Mouse (Mus musculus) layer of hippocampus, adult 18-20 months (tissue): ENCODE measurements around the gene Plcb1. TPM values are rescaled to one million over a fixed set of nuclear protein-coding genes. Genes with fewer than 3 reads are reported as not detected.

Experiments used
- DNase-seq, 2 experiments: peaks; one replicate each; pipeline ENCODE4 v3.0.0; 2022; ENCODE audit warnings: low spot score in 2 of 2
- total RNA-seq, 2 experiments: library from RNA; stranded (reverse); gene quantifications; 2 replicates each; pipeline ENCODE4 v1.2.3; 2021

Plcb1 gene
- total RNA-seq, 2 experiments from 2014 or later = 132 to 143 TPM

DNA sequence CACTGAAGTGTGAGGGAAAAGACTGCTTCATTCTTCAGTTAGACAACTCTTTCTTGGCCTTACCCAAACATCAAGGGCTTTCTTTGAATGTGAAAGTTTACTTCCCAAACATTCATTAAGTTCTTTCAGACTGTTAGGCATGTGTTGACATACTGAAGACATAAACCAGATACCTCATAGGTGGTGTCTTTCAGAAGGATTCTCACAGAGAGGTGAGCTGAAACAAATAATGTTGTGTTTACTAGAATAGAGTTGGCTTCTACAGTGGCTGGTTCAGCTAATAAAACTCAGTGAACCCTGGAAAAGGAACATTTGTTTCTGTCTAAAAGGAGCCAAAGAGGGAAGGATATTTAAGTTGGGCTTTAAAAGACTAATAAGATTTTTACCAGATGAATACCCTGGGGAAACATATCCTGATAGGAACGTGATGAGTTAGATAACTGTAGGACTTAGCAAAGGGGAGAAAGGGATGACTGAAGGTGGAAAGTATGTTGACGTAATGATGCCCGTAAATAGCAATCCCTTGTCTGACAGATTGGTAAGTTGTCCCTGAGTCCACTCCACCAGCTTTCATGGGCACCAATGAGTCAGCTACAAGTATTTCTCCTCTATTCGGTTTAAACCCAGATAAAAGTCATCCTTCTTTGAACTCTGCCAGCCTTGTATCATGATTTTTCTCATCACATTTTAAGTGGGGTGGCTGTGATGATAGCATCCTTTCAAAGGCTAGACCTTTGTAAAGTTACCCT is 265.8 kb downstream of the Plcb1 start:
- DNase-seq = no peak

DNA sequence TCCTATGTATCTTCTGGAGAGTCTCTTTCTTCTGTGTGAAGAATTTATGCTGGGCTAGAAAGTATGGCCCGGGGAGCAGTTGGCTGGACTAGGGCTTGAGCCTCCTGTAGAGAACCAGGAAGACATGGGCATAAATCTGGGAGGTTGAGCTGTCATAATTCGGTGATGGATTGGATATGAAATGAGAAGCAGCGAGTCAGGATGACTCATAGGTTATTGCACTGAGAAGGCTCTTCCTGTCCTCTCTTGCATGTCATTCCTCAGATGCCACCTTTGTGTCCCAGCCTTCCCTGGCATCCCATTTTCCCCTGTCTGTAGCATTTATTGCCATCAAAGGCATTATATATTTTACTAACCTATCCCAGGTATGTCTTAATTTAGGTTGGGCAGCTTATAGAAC is 267.5 kb downstream of the Plcb1 start:
- no peak for DNase-seq

- DNase-seq = no peak
These were observed 281.6 kb downstream of the Plcb1 start for GRCm38 (mm10) chr2:135067419-135067818.

DNA sequence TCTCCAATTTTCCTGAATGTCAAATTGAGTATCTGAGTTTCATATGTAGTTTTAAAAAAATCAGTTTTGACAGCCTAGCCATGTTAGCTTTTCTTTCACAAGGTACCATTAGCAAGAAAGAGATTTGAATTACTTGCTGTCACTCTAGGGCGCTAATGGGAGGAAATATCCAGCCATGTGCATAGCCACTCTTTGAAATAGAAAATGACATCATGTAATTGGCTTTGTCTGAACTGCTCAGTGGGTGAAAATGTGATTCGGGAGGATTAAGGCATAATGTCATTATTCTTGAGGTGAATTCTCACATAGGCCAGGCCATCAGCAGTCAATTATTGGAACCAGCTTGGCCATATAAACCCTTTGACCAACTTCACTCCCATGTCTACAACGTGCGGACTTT is 285.5 kb downstream of the Plcb1 start:
- DNase-seq = no peak

GRCm38 (mm10) chr2:135072503-135072902 is 286.6 kb downstream of the Plcb1 start:
- no peak for DNase-seq

- no peak for DNase-seq
These were observed 287.1 kb downstream of the Plcb1 start for GRCm38 (mm10) chr2:135073014-135073413.

DNA sequence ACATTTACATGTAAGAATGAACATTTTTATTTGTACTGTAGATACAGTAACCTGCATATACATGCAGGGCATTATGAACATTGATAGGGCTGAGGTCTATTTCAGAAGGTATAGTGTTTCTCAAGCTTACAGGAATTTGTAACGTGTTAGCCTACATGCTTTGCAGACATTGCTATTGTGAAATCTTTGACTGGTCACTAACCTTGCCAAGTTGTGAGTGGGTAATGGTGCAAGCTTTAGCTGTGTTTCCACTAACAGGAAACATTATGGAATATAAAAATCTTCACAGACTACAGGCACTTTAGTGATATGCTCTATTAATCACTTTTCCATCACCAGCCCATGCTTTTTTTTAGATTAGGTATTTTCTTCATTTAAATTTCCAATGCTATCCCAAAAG is 289.5 kb downstream of the Plcb1 start:
- DNase-seq = no peak

DNA sequence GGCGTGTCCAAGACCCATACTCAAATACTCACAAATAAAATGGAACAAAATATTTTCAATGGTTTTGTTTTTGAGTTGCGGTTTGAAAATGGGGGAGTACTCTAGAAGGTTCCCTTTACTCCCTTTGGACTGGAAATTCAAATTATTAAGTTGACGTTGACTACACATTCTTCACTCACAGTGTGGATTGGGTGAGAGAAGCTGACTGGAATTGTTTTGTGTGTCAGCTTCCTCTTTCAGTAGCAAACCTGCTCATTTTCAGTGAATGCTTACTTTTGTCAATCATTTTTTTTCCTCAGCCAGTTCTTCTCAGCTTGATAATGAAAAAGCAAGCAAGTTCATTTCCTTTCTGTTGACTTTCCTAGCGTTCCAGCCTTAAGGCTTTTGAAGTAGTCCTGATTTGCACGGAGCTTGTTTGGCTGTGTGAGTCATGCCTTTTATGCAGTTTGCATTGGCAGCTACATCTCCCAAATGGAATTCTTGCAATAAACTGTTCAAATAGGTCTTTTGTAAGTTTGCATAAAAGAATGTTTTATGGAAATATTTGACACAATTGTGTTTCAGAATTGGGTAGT is 306.8 kb downstream of the Plcb1 start:
- peak in 1 of 2 experiments; percentile 47 for DNase-seq

DNA sequence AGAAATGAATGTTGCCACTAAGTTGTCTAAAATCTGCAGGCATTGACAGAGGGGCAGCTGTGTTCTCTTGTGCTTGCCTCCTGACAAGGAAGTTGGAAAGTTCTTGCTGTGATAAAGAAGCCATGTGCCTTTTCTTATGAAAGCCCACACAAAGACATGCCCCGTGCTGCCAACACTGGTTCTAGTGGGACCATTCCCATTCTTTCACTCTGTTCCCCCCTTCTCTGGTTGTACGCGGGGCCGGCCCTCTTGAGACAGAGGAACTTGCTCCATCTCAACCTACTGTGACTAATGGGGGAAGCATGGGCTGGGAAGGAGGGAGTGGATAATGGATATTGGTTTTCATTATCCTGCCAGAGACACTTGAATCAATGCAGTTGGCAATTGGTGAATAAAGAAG is 315.4 kb downstream of the Plcb1 start:
- DNase-seq = no peak

DNA sequence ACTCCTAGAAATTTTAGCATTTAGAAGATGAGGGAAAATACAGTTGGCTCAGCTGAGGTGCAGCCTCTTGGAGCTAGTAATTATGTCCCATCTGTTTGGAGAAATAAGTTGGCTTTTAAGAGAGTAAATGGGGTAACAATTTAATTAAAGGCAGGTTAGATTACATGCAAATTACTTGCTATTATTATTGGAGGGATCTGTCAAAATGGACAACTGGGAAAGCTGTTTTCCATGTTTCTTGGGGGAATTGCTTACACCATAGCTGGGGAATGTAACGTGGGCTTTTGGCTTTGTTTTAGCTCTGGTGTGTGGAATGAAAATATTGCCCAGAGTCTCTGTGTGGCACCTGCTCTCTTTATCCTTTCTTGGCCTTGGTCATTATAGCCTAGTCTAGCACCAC is 316.1 kb downstream of the Plcb1 start:
- DNase-seq = no peak

DNA sequence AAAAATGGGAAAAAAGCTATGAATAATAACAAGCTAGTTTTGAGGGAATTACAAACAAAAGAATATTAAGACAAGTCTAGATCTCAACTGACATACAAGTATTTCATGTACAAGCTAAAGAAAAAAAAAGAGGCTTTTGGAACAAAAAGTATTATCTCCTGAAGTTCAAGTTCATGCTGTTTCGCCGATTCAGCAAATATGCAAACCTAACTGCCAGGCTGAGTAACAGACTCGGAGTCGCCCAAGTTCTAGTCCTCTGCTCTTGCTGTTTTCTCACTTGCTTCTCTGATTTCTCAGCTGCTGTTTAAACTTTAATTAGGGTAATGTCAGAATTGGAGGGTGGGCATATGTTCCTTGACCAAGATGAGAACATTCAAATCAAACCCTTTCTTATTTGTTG is 320.8 kb downstream of the Plcb1 start:
- no peak for DNase-seq

DNA sequence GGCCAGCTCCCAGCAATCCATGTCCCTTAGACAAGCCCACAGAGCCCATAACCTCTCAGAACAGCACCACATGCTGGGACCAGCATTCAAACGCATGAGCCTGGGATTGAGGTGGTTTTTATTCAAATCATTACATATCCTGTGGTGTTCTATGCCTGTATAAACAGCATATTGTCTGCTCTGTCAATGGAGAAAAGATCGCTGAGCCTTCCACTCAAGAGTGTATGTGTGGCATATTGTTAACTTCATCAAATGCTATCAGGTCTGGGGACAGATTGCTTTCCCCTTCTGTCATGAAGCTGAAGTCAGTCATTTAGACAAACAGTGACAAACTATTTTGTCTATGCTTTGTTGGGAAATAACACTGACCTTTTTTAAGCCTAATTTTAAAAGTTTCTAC is 322.7 kb downstream of the Plcb1 start:
- peak in 1 of 2 experiments; percentile 35 for DNase-seq

DNA sequence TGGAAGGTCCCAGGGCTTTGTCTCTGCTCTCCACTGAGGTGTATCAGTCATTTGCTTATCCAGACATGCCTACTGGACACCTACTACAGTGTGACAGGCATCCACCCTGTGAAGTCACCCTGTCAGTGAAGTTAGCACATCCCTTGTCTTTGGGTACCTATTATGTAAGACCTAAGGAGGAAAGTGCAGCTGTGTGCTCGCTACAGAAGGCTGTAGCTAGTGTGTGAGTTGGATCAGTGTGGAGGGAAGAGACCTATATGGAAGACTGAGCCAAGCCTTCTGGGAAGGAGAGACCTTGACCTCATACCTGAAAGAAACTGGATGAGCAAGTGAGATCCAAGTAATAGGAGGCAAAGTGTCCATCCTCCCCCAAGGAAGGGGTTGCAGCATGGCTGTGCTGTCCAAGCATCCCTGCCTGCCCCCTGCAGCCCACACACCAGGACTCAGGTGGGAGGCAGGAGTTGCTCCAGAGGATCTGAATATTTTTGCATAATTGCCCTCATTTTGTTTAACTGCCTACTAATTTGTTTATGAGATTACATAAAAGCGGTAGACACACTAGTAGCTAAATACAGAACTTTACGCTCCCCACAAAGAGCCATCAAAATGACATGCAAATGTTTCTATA is 328.7 kb downstream of the Plcb1 start:
- DNase-seq = no peak

DNA sequence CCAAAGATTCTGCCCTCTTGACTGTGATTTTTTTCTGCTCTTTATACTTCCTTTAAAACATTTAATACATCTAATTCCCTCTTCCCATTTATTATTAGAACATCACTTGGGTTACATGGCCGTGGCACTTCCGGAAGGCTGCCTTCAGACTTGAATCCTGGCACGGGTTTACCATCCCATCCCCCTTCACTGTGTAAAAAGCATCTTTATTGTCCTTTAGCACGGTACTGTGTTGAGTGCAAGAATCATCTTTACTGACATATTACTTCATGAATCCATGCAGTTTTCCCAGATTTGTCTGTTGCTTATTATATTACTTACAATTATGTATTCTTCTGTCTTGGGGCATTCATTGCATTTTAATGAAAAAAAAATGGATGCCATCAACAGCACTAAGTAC is 337.2 kb downstream of the Plcb1 start:
- DNase-seq = no peak

DNA sequence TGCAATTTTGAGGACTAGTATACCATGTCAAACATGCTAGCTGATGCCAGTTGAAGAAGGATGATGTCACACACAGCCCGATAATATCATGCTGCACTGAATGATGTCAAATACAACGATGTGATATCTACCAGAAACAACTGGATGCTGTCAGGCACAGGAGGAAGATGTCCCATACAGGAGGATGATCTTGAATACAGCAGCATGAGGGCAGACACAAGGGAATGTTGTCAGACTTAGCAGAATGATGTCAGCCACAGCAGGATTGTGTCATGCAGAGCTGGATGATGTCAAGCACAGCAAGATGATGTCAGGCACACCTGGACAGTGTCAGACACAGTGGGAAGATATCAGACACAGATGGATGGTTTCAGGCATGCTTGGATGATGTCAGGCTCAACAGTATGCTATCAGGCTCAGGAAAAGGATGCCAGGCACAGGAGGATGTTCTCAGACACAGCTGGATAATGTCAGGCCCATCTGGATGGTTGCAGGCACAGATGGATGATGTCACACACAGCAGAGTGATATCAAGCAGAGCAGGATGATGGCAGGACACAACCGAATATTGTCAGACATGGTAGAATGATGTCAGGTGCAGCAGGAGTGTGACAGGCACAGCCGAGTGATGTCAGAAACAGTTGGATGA is 338.0 kb downstream of the Plcb1 start:
- no peak for DNase-seq

DNA sequence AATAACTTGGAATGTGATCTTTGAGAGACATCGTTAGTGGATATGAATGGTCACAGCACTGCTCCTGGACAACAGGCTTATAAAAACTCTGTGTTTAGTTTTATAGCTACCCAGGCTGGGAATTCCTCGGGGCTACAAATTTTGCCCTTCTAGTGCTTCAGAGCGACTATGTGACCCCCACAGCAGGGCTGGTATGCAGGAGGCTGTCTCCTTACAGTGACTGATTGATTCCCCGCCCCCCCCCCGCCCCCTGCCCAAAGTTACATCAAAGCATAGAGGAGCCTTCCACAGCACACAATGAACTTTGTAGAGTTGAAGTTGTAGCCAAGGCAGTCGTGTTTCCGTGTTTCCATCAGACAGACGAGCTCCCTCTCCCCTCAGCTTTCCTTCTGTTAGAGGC is 354.7 kb downstream of the Plcb1 start:
- no peak for DNase-seq

DNA sequence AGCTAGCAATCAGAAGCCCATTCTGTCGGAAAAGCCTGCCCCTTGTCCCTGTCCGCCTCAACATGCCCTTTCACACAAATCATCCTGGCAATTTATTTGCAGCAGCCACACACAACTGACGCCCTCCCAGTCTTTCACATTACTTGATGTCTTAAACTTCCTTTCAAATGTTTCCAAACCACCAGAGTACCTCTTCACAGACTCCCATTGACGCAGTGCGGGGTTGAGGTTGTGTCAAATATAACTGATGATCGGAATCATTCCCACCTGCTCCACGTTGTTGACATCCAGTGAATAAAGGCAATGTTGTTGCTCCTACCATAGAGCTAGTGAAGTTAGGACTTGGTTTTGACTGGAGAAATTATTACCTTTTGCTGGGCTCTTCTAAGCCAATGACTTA is 366.4 kb downstream of the Plcb1 start:
- no peak for DNase-seq

DNA sequence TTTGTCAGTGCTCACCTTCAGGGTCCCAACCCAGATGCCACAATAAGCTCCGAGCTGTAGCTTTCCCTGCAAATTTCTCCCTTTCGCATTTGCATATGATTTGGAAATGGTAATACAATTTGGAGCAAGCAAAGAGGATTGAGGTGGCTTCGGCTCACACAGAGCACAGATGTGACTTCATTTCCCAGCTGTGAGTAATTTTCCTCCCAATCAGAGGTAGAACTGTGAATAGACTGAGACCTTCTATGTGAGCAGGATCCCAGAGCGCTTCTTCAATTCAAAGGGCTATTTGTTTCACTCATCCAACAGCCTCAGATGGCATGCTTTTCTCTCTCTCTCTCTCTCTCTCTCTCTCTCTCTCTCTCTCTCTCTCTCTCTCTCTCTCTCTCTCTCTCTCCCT is 367.4 kb downstream of the Plcb1 start:
- DNase-seq = no peak

DNA sequence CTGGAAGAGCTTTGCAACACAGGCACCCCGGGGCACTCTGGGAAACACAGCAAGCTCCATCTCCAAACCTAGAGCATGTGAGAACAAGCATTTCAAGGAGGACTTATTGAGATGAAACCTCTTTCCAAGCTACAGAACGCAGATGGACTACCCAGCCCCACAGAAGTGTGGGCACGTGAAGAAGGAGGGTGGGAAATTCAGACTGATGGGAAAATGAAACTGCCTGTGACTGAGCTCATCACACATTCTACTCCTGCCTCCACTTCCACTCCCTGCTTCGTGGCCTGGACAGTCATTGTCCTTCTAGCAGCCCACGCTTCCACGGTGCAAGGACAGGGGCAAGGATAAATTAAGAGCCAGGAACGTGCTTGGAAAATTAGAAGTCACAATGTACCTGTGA is 370.2 kb downstream of the Plcb1 start:
- no peak for DNase-seq

DNA sequence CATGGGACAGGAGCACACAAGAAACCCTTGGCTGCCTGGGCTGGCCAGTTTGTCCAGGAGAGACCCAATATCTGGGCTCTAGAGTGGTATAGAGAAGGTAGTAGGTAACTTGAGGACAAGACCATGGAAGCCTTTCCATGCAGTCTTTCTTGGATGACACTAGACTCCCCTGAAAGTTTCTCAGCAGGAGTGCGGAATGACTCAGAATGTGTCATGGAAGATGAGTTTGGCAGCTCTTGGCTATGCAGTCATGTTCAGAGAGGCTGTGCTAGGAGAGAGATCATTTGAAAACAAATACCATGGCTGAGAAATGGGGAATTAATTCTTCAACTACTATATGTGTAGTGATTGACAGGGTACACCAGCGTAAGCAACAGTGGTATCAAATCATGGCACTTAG is 372.1 kb downstream of the Plcb1 start:
- DNase-seq = no peak

DNA sequence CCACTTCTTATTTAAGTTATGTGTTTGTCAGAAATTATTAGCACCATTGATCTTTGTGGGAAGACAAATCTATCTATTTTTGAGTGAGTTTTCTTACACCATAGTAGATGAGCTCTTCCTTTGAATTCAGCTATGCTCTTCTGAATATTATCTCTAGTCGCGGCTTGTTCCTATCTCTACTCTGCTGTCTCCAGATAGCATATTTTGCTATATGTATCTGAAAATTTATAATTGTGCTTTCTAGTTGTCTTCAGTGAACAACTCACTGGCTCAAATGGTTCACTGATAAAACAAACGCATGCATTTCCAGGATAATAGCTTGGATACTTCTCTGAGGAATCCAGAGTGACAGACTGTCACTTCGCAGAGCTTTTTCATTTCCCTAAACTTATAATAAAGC is 375.8 kb downstream of the Plcb1 start:
- DNase-seq = no peak

- no peak for DNase-seq
These were observed 379.6 kb downstream of the Plcb1 start for GRCm38 (mm10) chr2:135165512-135165911.
